Mouse (Mus musculus) olfactory bulb, adult 2 months (tissue): ENCODE data around the gene Gm21860.
"Not testable (repeated sequence)": the region's sequence is repeated elsewhere in the genome, so short reads cannot be mapped to it uniquely, and the experiment has no call there.

Experiments
- CTCF ChIP-seq: fragments of 200-500 bp; IDR thresholded peaks from 2 replicates; pipeline ENCODE4 v1.5.1; 2012; ENCODE audit warnings: low read depth, mild to moderate bottlenecking, low read length, moderate library complexity; ENCODE audit not compliant: insufficient read depth
- POLR2A ChIP-seq: fragments of 200-500 bp; IDR thresholded peaks from 2 replicates; pipeline ENCODE4 v1.6.1; 2012; ENCODE audit warnings: mild to moderate bottlenecking, low read depth, low read length, moderate library complexity; ENCODE audit not compliant: insufficient read depth

GRCm38 (mm10) chrY:90729816-90730303 lies 24.8 kb downstream of the Gm21860 start:
- TF ChIP-seq POLR2A, CTCF: not testable (repeated sequence)
